Mouse (Mus musculus) B cell, adult 2 months (primary cell): Measurements from ENCODE around the gene Obscn.
"Not testable (repeated sequence)": the region's sequence is repeated elsewhere in the genome, so short reads cannot be mapped to it uniquely, and the experiment has no call there.

Experiments used
- DNase-seq, 2 experiments: peaks; one replicate each; pipeline ENCODE4 v3.0.0; 2022

Obscn gene

GRCm38 (mm10) chr11:58959186-58959825 lies 176.9 kb downstream of the Obscn start:
- DNase-seq, result no peak

- DNase-seq, result no peak
Measured at GRCm38 (mm10) chr11:58958536-58958935, 177.7 kb downstream of the Obscn start.

DNA sequence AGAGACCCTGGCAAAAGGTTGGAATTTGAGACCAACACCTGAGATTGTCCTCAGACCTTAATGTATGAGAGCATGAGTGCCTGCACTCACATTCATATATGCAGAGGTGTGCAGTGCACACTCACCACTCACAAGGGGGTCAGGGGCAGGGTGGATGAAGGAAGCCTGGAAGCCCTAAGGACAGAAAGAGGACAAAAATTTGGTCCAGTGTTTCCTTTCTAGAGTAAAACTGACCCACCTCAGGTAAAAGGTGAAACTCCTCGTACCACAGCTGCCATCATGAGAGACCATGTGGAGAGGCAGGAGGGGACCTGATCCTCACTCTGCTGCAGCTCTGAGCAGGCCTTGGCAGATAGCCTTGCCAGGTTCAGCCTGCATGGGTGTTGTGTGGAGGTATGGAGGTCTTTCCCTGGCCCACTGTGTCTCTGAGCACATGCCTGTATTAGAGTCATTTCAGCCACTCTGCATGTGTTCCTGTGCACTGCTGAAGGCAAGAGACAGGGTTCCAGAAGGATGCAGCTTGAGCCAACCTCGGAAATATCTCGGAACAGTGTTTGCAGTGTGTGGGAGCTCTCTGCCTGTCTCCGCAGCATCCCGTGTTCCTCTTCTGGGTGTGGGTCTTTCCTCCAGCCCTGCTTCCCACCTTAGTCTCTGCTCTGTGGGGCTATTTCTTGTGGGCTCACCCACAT lies 178.8 kb downstream of the Obscn start:
- no peak for DNase-seq

DNA sequence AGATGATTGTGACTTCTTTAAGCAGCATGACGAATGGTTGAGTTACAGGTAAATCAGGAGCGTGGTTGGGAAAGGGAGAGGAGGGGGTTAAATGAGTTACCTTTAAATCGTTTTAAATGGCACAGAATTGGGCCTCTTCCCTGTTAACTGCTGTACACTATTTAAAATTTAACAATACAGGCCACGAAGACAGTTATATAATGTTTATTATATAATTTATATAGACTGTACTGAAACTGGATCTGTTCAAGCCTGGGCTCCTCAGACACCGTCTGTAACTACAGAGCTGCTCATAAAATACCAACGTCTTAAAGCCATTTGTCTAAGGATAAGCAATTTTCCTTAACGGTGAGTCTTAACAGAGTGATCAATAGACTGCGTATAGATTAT lies 180.3 kb downstream of the Obscn start:
- DNase-seq, result no peak

GRCm38 (mm10) chr11:58955143-58955867 lies 180.9 kb downstream of the Obscn start:
- DNase-seq, result peak in 1 of 2 experiments; percentile 28

GRCm38 (mm10) chr11:58954420-58955142 lies 181.6 kb downstream of the Obscn start, which contains the start of the genes Hist3h2a and Trim17:
Hist3h2a (plus strand) TSS chr11:58954685.
Trim17 (plus strand) TSS chr11:58954685.
- peak; percentile 84 to 89 for DNase-seq

DNA sequence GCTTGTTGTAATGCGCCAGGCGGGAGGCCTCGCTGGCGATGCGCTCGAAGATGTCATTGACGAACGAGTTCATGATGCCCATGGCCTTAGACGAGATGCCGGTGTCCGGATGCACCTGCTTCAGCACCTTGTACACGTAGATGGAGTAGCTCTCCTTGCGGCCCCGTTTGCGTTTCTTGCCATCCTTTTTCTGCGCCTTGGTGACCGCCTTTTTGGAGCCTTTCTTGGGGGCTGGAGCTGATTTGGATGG lies 182.1 kb downstream of the Obscn start:
- not testable (repeated sequence) for DNase-seq

DNA sequence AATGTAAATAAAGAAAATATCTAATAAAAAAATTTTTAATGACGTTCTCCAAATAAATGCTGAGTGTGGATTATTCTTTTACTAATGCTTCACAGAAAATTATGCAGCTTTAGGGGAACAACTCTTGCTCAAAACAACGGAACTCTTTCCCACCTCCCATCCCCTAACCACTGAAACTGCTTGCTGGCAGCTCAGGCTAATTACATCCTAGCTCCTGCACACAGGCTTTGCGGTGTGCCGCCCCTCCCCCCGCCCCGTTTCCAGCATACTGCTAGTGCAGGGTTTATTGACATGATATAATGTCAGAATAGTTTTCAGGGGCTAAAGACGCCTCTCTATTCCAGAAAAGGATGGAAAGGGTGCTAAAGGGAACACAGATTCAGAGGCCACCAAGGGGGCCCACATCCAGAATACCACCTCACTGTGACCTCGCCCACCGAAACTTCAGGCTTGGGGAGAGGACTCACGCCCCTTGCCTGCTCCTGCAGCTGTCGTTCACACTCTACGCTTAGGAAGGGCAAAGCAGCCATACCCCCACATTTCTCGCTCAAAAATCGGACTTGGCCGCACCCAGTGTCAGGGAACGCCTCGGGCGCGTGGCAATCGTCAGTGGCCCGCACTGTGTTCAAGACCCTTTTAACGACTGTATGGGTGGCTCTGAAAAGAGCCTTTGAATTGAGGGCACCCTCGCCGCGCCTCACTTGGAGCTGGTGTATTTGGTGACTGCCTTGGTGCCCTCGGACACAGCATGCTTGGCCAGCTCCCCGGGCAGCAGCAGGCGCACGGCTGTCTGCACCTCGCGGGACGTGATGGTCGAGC lies 182.6 kb downstream of the Obscn start:
- DNase-seq, result no peak

- no peak for DNase-seq
Measured at GRCm38 (mm10) chr11:58951210-58951609, 185.0 kb downstream of the Obscn start.

DNA sequence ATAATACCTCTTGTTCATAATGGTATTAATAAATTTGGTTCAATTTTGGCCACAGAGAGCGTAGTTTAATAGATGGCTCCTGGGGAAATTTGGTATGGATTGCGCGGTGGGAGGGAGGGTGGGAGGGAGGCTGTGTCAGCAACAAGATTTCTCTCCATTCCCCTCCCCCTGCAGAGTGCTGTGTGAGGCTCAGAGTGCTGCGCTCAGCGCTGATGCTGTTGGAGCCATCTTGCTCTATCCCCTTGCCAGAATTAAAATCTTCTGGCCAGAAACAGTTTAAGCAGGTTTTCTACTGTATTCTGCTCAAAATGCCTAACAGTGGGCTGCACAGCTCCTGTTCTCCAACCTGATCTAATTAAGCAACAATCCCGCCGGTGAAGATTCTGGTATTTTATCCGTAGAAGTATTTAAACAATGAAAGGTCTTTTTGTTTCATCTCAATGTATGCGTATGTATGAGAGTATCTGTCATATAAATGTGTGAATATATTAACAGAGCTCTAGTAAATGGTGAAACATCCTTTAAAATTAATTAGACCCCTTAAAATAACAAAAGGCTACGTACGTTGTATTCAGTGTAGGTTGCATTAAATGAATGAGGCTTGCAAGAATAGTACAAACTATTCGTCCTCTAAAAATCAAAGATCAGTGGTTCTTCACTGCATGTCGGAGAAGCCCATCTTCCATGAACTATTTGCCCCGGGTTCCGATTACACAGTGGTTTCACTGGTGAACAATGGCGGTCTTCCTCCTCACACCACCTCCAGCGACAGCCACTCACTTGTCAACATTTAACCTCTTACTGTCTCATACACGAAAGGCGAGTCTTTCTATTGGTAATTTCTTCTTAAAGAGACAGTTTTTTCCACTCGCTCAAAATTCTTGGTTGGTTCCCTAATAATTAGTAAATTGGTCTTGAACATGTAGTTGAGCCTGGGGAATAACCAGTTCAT lies 186.4 kb downstream of the Obscn start:
- DNase-seq, result no peak

DNA sequence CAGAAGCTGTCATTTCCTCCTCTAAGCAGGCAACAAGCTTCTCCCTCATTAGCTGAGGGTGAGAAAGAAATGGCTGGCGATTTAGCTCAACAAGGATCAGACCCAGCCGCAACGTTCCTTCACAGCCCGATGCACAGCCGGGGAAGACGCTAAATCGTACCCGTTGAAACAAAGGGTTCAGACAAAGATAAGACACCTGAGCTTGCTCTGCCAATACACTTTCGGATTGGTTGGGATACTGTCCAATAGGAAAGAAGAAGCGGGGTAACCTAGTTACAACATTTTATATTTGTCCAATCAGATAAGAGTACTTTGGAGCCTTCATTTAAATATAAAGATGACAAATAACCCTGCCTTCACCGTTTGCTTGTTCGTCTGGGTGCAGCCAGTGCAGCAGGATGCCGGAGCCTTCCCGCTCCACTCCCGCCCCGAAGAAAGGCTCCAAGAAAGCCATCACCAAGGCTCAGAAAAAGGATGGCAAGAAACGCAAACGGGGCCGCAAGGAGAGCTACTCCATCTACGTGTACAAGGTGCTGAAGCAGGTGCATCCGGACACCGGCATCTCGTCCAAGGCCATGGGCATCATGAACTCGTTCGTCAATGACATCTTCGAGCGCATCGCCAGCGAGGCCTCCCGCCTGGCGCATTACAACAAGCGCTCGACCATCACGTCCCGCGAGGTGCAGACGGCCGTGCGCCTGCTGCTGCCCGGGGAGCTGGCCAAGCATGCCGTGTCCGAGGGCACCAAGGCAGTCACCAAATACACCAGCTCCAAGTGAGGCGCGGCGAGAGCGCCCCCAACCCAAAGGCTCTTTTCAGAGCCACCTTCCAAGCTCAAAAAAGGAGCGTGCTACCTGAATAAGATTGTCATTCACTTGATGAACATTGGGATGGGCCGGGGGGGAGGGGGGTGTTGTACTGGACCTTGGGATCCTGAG lies 187.4 kb downstream of the Obscn start, which contains the start of gene Hist3h2ba:
Hist3h2ba (plus strand) TSS at position 379 of the 938 bp plus-strand sequence.
- peak; percentile 66 to 67 for DNase-seq

- DNase-seq, result peak; percentile 37 to 42
Measured at GRCm38 (mm10) chr11:58947798-58948528, 188.2 kb downstream of the Obscn start.

- no peak for DNase-seq
Measured at GRCm38 (mm10) chr11:58947306-58947705, 188.9 kb downstream of the Obscn start.
